Mouse (Mus musculus) liver, embryonic 14.5 days (tissue): ENCODE measurements around the gene Stoml2. TPM values are rescaled to one million over a fixed set of nuclear protein-coding genes. Genes with fewer than 3 reads are reported as not detected.

Source experiments
- ATAC-seq: fragments of 200-750 bp; cut with Nextera tagmentation; 2 replicates; pipeline ENCODE4 v1.8.0; 2017; ENCODE audit warnings: moderate number of reproducible peaks, mild to moderate bottlenecking, moderate library complexity; ENCODE audit not compliant: insufficient read depth
- DNase-seq, 3 experiments: peaks; one replicate each; pipeline ENCODE4 v3.0.0-alpha.2; 2012 to 2013; ENCODE audit warnings: low read depth in 3 of 3, low spot score in 3 of 3
- H3K27ac ChIP-seq: fragments of 300-500 bp; sonication (generic); 2 replicates; pipeline ENCODE4 v1.5.1; 2014; ENCODE audit warnings: moderate library complexity, mild to moderate bottlenecking, control low read depth, inconsistent platforms
- H3K27me3 ChIP-seq: fragments of 300-500 bp; sonication (generic); 2 replicates; pipeline ENCODE4 v1.6.1; 2014; ENCODE audit warnings: mild to moderate bottlenecking, low read length, moderate library complexity; ENCODE audit not compliant: control insufficient read depth, insufficient read depth
- H3K36me3 ChIP-seq: fragments of 300-500 bp; sonication (generic); replicated peaks from 2 replicates; pipeline ENCODE4 v1.6.1; 2014; ENCODE audit warnings: low read depth; ENCODE audit not compliant: control insufficient read depth, insufficient read depth
- H3K4me1 ChIP-seq, 2 experiments: fragments of 200-500 bp in 1 of 2; fragments of 300-500 bp in 1 of 2; sonication (generic) in 1 of 2; replicated peaks; 2 replicates each; pipeline ENCODE4 v1.6.1; 2012 to 2014; ENCODE audit warnings: antibody characterized with exemption in 1 of 2, inconsistent platforms in 1 of 2, low read length in 1 of 2; ENCODE audit not compliant: control insufficient read depth in 2 of 2, insufficient read depth in 2 of 2
- H3K4me2 ChIP-seq: fragments of 300-500 bp; sonication (generic); 2 replicates; pipeline ENCODE4 v1.6.1; 2014; ENCODE audit warnings: low read depth, mild to moderate bottlenecking, control low read depth, moderate library complexity
- H3K4me3 ChIP-seq, 2 experiments: fragments of 200-500 bp in 1 of 2; fragments of 300-500 bp in 1 of 2; sonication (generic) in 1 of 2; 2 replicates each; pipeline ENCODE4 v1.5.1; 2012 to 2014; ENCODE audit warnings: low read depth in 2 of 2, low read length in 2 of 2, mild to moderate bottlenecking in 2 of 2, control low read depth in 1 of 2, inconsistent platforms in 1 of 2, moderate library complexity in 1 of 2; ENCODE audit not compliant: insufficient read depth in 1 of 2
- H3K9ac ChIP-seq: fragments of 300-500 bp; sonication (generic); replicated peaks from 2 replicates; pipeline ENCODE4 v1.6.1; 2014; ENCODE audit warnings: mild to moderate bottlenecking, control low read depth, moderate library complexity
- H3K9me3 ChIP-seq: fragments of 300-500 bp; sonication (generic); 2 replicates; pipeline ENCODE4 v1.6.1; 2016; ENCODE audit warnings: low read length, mixed read lengths; ENCODE audit not compliant: control insufficient read depth
- CTCF ChIP-seq: IDR thresholded peaks from 2 replicates; pipeline ENCODE4 v1.5.1; 2016; ENCODE audit warnings: antibody characterized with exemption, low read depth, control low read depth
- EP300 ChIP-seq: IDR thresholded peaks from 2 replicates; pipeline ENCODE4 v1.6.1; 2016; ENCODE audit warnings: antibody characterized with exemption, low read depth
- WGBS: fragments of 180-500 bp; shearing (Covaris S2); extraction: QIAGEN DNeasy Blood & Tissue Kit; methylation state at CpG from one replicate; pipeline ENCODE4 v1.1.7; 2014; ENCODE audit not compliant: insufficient replicate concordance; 5-methylcytosine and 5-hydroxymethylcytosine counted together
- polyA plus RNA-seq, 2 experiments: library from polyadenylated mRNA; depleted of rRNA in 1 of 2; stranded (reverse) in 1 of 2; unstranded in 1 of 2; fragments of >200 nt; fragmentation: Nextera tagmentation in 1 of 2; extraction: Ambion mirVana in 1 of 2; gene quantifications; 2 replicates each; pipeline versions ENCODE4 v1.2.1 to v1.2.3; 2012 to 2014

Stoml2 gene
- polyA plus RNA-seq, 2 experiments: 83.2 to 200 TPM

DNA sequence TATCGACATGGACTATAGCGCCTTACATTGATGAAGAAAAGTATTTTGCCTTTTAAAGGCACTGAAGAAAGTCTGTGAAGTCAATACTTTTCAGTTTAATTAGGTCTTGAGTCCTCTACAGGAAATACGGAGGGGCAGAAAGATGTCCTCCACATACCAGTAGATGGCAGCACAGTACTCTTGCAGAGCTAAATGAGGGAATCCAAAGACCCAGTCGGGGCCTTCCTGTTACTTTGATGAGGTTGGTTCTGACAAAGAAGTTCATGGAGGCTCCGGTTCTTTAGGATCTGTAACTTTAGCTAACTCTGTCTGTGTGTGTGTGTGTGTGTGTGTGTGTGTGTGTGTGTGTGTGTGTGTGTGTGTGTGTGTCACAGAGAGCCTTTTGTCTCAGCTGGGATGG lies 15.7 kb upstream of the Stoml2 start:
- Histone ChIP-seq H3K9me3 (no peaks in the 10 kb centered on the region), H3K27ac (no peak overlapping the region), H3K27me3 (no peaks in the 10 kb centered on the region), H3K9ac (no peak overlapping the region), H3K4me3 (no peak overlapping the region), H3K4me1 (peaks cover 11 to 21% of the 10 kb centered on the region in 2 experiments), H3K4me2 (no peak overlapping the region), H3K36me3 (no peaks in the 10 kb centered on the region)
- ATAC-seq (no peak), DNase-seq (peak; percentile 60 to 70 (median 61))
- TF ChIP-seq EP300 (no peak), CTCF (peak; percentile 83)
- 5% methylated on average over 5 of the region's 5 CpGs for WGBS

DNA sequence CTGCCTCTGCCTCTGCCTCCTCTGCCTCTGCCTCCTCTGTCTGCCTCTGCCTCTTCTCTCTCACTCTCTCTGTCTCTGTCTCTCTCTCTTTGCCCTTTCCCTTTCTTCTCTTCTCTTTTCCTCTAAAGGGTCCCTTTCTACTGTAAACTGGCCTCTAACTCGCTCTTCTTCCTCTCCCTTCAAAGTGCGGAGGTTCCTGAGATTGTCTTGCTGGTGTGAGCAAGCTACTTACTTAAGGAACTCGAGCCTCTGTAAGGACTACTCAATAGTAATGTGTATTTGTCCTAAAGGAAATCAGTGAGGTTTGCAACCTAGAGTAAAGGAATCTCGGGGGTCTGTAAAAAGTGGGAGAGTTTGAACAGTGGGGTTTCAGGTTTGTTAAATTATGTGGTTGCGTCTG lies 15.1 kb upstream of the Stoml2 start:
- DNase-seq: no peak
- Histone ChIP-seq H3K36me3 (no peaks in the 10 kb centered on the region), H3K9me3 (no peaks in the 10 kb centered on the region), H3K4me1 (peaks cover 11 to 21% of the 10 kb centered on the region in 2 experiments), H3K4me3 (no peak overlapping the region), H3K9ac (no peak overlapping the region), H3K27ac (no peak overlapping the region), H3K4me2 (0 out of 2 replicates have a peak overlapping the region, but pooled peaks have one; percentile 6), H3K27me3 (no peaks in the 10 kb centered on the region)
- WGBS: 49% methylated on average over 5 of the region's 5 CpGs
- TF ChIP-seq EP300: no peak
- TF ChIP-seq CTCF: no peak
- ATAC-seq: no peak

DNA sequence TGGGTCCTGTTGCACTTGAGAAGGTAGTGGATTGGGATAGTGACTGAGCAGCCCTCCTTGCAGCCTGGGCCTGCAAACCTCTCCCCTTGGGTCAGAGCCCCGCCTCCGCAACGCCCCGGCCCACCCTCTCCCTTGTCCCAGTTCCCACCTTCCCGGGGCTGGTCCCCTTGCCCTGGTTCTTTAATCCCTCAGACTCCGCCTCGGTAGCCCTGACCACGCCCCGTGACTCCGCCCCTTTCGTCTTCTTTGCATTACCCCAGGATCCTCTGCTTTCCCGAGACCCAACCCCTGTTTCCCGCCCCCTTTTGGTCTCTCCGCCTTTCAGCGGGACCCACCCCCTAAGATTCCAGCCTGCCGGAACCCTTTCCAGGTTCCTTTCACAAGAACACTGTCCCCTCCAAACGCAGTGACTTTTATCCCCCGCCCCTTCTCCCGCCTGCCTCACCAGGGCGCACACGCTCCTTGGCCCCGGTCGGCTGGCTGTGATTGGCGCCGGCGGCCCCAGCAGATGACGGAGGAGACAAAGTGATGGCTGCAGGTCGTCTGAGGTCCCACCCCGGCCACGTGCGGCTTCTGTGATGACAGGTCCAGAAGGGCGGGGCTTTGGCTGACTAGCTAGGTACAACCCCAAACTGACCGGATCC lies 14.3 kb upstream of the Stoml2 start, which contains the start of gene Fam214b:
Fam214b (minus strand) TSS at position 562 of the 644 bp plus-strand sequence.
- ATAC-seq (peak; percentile 88), DNase-seq (peak; percentile 71 to 78 (median 77))
- no peak within 1 kb of the TSS for H3K27ac ChIP-seq
- H3K9me3 ChIP-seq: no peaks in the 10 kb centered on the region
- 1% methylated on average over 33 of the region's 33 CpGs for WGBS
- no peaks in the 10 kb centered on the region for H3K36me3 ChIP-seq
- peaks cover 13 to 21% of the 10 kb centered on the region in 2 experiments for H3K4me1 ChIP-seq
- peak within 1 kb of the TSS; percentile 59 for H3K4me3 ChIP-seq
- H3K9ac ChIP-seq: peak within 1 kb of the TSS; percentile 20; the same call in 1 of the 2 replicates
- TF ChIP-seq CTCF (no peak), EP300 (no peak)
- H3K4me2 ChIP-seq: peak within 1 kb of the TSS; percentile 83
- H3K27me3 ChIP-seq: no peaks in the 10 kb centered on the region

DNA sequence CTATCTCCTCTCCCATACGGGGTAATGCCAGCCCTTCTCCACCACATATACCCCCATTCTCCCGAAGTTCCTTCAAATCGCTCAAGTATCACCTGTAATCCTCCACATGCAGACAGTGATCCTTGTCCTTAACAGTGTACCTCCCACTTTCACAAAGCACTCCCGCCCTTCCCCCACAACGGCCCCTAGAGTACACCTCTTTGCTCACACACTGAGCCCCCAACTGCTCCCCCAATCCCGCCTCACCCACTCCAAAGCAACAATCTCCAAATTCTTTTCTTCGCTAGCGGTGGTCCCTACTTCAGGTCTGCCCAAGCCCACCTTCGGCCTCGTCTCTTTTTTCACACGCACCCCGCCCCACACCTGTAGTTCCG lies 13.8 kb upstream of the Stoml2 start:
- Histone ChIP-seq H3K27ac (no peak overlapping the region), H3K9ac (no peak overlapping the region), H3K4me1 (peaks cover 17 to 26% of the 10 kb centered on the region in 2 experiments), H3K27me3 (no peaks in the 10 kb centered on the region), H3K36me3 (no peaks in the 10 kb centered on the region), H3K4me3 (peak overlapping the region; percentile 59), H3K4me2 (peak overlapping the region; percentile 83), H3K9me3 (no peaks in the 10 kb centered on the region)
- WGBS: 8% methylated on average over 13 of the region's 13 CpGs
- TF ChIP-seq EP300 (no peak), CTCF (no peak)
- ATAC-seq (no peak), DNase-seq (no peak)

DNA sequence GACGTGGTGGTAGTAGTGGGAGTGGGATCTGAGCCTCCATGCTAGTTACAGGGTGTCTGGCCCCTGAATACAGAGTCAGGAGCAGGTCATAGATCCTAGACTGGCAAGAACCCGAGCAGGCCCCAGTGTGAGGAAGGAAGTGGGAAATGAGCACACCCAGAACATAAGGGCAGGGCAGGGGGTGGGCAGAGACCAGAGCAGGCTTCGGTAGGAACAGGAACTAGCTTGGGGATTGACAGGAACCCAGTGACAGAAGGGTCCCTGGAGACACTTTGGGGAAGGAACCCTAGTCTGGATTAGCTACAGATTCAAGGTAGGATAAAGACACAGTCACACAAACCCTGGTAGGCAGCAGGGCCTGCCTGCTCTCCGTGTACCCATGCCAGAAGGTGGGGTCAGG lies 13.2 kb upstream of the Stoml2 start:
- Histone ChIP-seq H3K9me3 (no peaks in the 10 kb centered on the region), H3K27me3 (no peaks in the 10 kb centered on the region), H3K4me1 (peaks cover 17 to 26% of the 10 kb centered on the region in 2 experiments), H3K4me2 (peak overlapping the region; percentile 83; the same call in 1 of the 2 replicates), H3K4me3 (no peak overlapping the region), H3K36me3 (no peaks in the 10 kb centered on the region), H3K9ac (no peak overlapping the region), H3K27ac (no peak overlapping the region)
- ATAC-seq: no peak
- 12% methylated on average over 4 of the region's 4 CpGs for WGBS
- TF ChIP-seq EP300 (no peak), CTCF (no peak)
- DNase-seq: no peak
